Mouse (Mus musculus) G1E (cell line): Measurements from ENCODE around the gene Ccdc50. TPM values are rescaled to one million over a fixed set of nuclear protein-coding genes. Genes with fewer than 3 reads are reported as not detected.

ENCODE experiments used
- ATAC-seq: 2 replicates; pipeline ENCODE4 v1.8.0; 2016; ENCODE audit warnings: mild to moderate bottlenecking; ENCODE audit not compliant: insufficient number of reproducible peaks, poor library complexity, low FRiP score, severe bottlenecking; ENCODE audit errors: extremely low read depth
- DNase-seq: peaks from one replicate; pipeline ENCODE4 v3.0.0; 2012; ENCODE audit warnings: low spot score
- H3K27me3 ChIP-seq: 2 replicates; pipeline ENCODE4 v1.6.1; 2012; ENCODE audit warnings: mild to moderate bottlenecking, low read length, inconsistent platforms; ENCODE audit not compliant: insufficient read depth
- H3K36me3 ChIP-seq: replicated peaks from 2 replicates; pipeline ENCODE3; 2012; ENCODE audit warnings: mild to moderate bottlenecking, inconsistent platforms
- H3K4me1 ChIP-seq: 2 replicates; pipeline ENCODE4 v1.6.1; 2012; ENCODE audit warnings: low read depth, low read length, inconsistent platforms, mixed read lengths; ENCODE audit not compliant: insufficient read depth
- H3K4me3 ChIP-seq: 2 replicates; pipeline ENCODE4 v1.5.1; 2012; ENCODE audit warnings: low read depth, mild to moderate bottlenecking, inconsistent platforms, low read length, moderate library complexity, mixed read lengths
- H3K9me3 ChIP-seq: replicated peaks from 2 replicates; pipeline ENCODE4 v1.6.1; 2012; ENCODE audit warnings: inconsistent platforms
- CTCF ChIP-seq: IDR thresholded peaks from 2 replicates; pipeline ENCODE4 v1.5.1; 2012; ENCODE audit warnings: low read depth, low read length, inconsistent platforms, mixed read lengths
- GATA1 ChIP-seq: IDR thresholded peaks from 2 replicates; pipeline ENCODE4 v1.6.1; 2012; ENCODE audit warnings: borderline replicate concordance, low read length, inconsistent platforms, mixed read lengths
- GATA2 ChIP-seq: IDR thresholded peaks from 2 replicates; pipeline ENCODE4 v1.6.1; 2012; ENCODE audit warnings: low read depth, low read length, inconsistent platforms, borderline replicate concordance
- POLR2AphosphoS5 ChIP-seq: IDR thresholded peaks from 2 replicates; pipeline ENCODE4 v1.6.1; 2012; ENCODE audit warnings: low read depth, low read length, inconsistent platforms; ENCODE audit not compliant: insufficient replicate concordance
- TAL1 ChIP-seq: conservative IDR thresholded peaks from 2 replicates; pipeline ENCODE4 v1.6.1; 2012; ENCODE audit warnings: low read depth, low read length, inconsistent platforms, mixed read lengths
- polyA plus RNA-seq: library from polyadenylated mRNA; stranded (reverse); fragments of >175 nt; gene quantifications from 2 replicates; pipeline ENCODE4 v1.2.3, GENCODE M21; 2012
- total RNA-seq, 2 experiments: library from RNA; stranded (forward) in 1 of 2; stranded (reverse) in 1 of 2; fragments of 200-1000 nt in 1 of 2; fragments of >200 nt in 1 of 2; fragmentation: Nextera tagmentation in 1 of 2; gene quantifications; 2 replicates each; pipeline ENCODE4 v1.2.3; 2014 to 2017

Ccdc50 gene
- total and polyA plus RNA-seq, 3 experiments: 30.6 to 138 (median 105) TPM

DNA sequence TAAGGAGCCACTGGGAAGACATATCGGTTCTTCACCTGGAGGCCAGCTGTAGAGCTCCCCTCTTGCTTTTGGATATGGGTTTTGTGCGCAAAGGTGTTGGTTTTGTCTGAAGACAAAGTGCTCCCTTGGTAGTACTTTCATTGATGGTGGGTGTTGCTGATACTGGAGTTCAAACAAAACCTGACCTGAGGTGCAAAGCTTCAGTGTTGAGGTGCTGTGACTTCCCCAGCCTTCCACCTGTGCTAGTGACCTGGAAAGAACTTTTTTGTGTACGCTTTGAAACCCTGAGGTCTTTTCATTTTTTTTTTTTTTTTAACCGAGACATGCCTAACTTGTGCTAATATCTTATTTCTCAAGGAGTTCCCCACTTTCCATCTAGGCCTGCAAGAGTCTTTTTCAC lies 1.6 kb downstream of the Ccdc50 start:
- DNase-seq (no peak), ATAC-seq (no peak)
- Histone ChIP-seq H3K4me1 (peaks cover 31% of the 10 kb centered on the region), H3K9me3 (no peaks in the 10 kb centered on the region), H3K36me3 (peaks cover 12% of the 10 kb centered on the region), H3K4me3 (no peak overlapping the region; the same call in 1 of the 2 replicates), H3K27me3 (peaks cover 4% of the 10 kb centered on the region; the same call in 1 of the 2 replicates)
- TF ChIP-seq POLR2AphosphoS5: no peak
- TF ChIP-seq GATA1: no peak

DNA sequence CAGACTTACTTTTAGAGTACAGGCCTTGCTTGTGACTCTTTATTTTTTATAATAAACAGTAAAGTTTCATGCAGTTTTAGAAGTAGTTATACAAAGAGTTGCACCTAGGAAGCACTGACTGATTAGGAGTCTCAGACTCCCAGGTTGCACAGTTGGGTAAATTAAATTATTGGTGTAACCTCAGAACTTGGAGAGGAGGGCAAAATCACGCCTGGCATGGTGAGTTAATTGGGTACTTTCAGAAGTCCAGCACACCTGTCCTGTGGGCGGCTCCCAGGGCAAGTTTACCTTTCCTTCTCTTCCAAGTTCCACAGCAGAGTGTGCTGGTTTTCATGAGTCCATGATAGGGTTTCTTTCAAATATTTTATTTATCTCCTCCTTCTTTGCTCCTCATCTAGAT lies 3.2 kb downstream of the Ccdc50 start:
- Histone ChIP-seq H3K36me3 (peaks cover 15% of the 10 kb centered on the region), H3K4me3 (no peak overlapping the region), H3K27me3 (no peaks in the 10 kb centered on the region), H3K9me3 (no peaks in the 10 kb centered on the region), H3K4me1 (peaks cover 30% of the 10 kb centered on the region)
- TF ChIP-seq GATA2 (no peak), POLR2AphosphoS5 (no peak), GATA1 (no peak), CTCF (no peak), TAL1 (no peak)
- ATAC-seq: no peak
- no peak for DNase-seq

DNA sequence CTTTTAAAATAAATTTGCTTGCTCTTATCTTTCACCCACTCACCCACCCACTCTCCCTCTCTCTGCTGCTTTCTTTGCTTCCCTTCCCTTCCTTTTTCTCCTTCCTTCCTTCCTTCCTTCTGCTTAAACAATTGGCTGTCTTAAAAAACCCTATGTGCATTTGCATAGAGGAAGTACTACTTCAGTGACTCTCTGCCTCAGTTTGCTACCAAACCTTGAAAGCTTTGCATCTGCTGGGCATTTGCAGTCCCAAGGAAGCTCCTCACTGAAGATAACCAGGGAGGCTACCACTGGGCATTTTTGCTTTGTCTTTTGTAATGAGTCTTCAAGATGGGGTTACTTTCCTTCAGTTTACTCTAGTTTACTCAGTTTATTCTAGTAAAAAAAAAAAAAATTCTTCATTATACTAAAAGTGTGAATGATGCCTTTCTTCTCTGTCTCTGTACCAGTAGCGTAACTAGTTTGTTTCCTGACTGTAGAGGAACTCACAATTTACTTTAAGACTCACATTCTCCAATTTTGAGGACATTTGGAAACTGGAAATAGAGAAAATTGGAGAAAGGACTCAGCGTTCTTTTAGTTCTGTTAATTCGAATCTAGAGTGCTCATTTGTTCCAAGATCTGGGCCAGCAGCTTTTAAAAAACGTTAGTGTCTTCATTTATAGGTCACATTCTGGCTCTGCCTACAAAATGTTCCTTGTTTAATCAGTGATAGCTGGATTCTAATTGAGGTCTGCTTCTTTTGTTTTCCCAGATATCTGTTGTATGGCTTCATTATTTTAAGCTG lies 6.8 kb downstream of the Ccdc50 start:
- no peak for DNase-seq
- H3K4me1 ChIP-seq: peaks cover 11% of the 10 kb centered on the region

DNA sequence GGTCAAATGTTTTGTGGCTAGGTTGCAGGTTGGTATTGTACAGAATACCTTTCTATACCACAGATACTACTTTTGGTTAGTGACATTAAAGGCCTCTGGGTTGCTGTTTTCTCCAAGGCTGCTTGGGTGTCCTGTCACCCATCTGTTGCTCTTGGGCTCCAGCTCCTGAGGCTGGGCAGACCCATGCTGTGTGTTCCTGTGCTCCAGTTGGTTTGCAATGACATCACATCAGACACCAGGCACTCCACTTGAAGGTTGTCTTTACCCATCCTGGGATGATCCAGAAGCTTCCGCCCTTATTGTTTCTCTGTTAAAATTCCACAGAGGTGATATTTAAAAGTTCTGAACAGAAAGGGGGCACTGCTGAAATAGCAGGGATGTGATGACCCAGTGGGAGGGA lies 8.3 kb downstream of the Ccdc50 start:
- Histone ChIP-seq H3K9me3 (no peaks in the 10 kb centered on the region), H3K4me1 (peaks cover 5% of the 10 kb centered on the region), H3K4me3 (no peak overlapping the region), H3K27me3 (no peaks in the 10 kb centered on the region), H3K36me3 (peaks cover 13% of the 10 kb centered on the region)
- TF ChIP-seq POLR2AphosphoS5 (no peak), CTCF (no peak)
- DNase-seq (no peak), ATAC-seq (no peak)

More for the DNA sequence above, 6.8 kb downstream of the Ccdc50 start:
- no peak for ATAC-seq
- H3K36me3 ChIP-seq: peaks cover 19% of the 10 kb centered on the region
- H3K4me3 ChIP-seq: no peak overlapping the region
- TF ChIP-seq TAL1 (no peak), CTCF (no peak), GATA2 (no peak), POLR2AphosphoS5 (no peak), GATA1 (no peak)
- no peaks in the 10 kb centered on the region for H3K27me3 ChIP-seq
- H3K9me3 ChIP-seq: no peaks in the 10 kb centered on the region

DNA sequence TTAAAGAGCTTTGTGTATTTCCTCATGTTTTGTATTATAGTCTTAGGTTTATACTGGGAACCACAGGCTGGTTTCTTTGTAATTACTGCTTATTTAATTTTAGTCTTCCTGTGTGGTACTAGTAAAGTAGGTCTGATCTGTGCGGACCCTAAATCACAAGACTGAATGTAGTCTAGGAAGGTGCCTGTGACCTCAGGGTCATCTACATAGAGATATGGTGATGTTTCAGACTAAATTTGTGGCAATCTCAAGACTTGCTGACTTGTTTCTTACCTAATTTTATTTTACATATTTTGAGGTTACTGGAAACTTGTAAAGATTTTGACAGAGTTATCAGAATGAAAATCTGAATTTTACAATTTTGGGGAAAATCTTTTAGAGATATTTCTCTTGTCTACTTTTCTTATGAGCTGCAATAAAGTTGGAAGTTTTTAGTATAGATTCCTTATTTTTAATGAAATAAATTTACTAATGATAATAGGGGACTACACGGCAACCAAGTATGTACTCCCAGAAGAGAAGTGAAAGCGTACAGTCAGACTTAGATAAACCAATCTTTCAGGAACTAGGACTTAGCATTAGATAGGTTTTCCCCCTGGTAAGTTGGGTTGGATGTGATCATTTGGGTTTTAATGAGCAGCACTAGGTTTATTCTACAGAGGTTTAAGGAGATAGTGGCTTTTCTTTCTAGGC lies 10.5 kb downstream of the Ccdc50 start:
- Histone ChIP-seq H3K9me3 (no peaks in the 10 kb centered on the region), H3K27me3 (no peaks in the 10 kb centered on the region), H3K36me3 (peaks cover 6% of the 10 kb centered on the region), H3K4me3 (no peak overlapping the region), H3K4me1 (peaks cover 4% of the 10 kb centered on the region)
- TF ChIP-seq TAL1 (no peak), POLR2AphosphoS5 (no peak), CTCF (no peak), GATA2 (no peak), GATA1 (no peak)
- ATAC-seq: no peak
- DNase-seq: no peak

DNA sequence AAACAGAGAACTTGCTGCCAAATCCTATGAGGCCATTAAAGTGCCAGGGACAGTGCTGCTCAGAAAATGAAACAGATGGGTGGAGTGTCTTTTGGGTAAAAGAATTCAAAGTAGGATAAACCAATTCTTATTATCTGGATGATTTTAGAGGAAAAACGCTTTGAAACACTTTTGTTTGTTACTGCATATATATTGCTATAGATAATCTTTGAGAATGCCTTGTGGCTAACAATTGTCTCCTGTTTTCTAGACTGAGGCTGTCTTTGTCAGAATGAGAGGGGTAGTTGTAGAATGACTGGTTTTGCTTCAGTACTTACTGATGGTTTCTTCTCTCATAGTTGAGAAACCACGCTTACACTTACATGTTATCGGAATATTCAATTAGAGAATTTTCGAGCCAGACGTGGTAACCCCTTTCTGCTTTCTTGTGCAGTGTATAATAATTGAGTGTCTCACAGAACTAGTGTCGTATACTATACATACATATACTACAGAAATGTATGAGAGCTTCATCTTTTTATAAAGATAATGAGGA lies 11.1 kb downstream of the Ccdc50 start:
- H3K9me3 ChIP-seq: no peaks in the 10 kb centered on the region
- DNase-seq (no peak), ATAC-seq (no peak)
- no peak overlapping the region for H3K4me3 ChIP-seq
- peaks cover 6% of the 10 kb centered on the region for H3K36me3 ChIP-seq
- H3K4me1 ChIP-seq: peaks cover 4% of the 10 kb centered on the region
- no peaks in the 10 kb centered on the region for H3K27me3 ChIP-seq
- TF ChIP-seq POLR2AphosphoS5: no peak
